ENCODE assay signal across 10 mouse cellular contexts in genomic region chr11:120509940-120510339, GRCm38 (mm10). TPM values are rescaled to one million over a fixed set of nuclear protein-coding genes. Genes with fewer than 3 reads are reported as not detected.
DNase-seq lines count a peak whose midpoint lies in the region; ATAC-seq and TF ChIP-seq lines count a peak whose summit lies in the region.
"Had no signal": no experiment of that assay in that cellular context is flagged by ENCODE, and none has a peak within 500 bp of the region (broad histone marks: within the 10 kb centered on the region; RNA-seq: fewer than 3 reads in every experiment).

No protein-coding gene starts in this region.

- ATAC-seq in kidney, embryonic 16.5 days (ENCODE audit: low FRiP score, low TSS enrichment) = no peak
- no peak for ATAC-seq in embryonic facial prominence, embryonic 12.5 days (ENCODE audit: insufficient number of reproducible peaks, insufficient read depth, low FRiP score, low TSS enrichment)

- no peaks in the 10 kb centered on the region for H3K9me3 ChIP-seq in kidney, embryonic 16.5 days (ENCODE audit: low read length)
- H3K9me3 ChIP-seq in embryonic facial prominence, embryonic 12.5 days = no peaks in the 10 kb centered on the region
- H3K9me3 ChIP-seq: hindbrain, embryonic 15.5 days; neural tube, embryonic 13.5 days had no signal

- peak overlapping the region; percentile 51; the same call in 1 of the 2 replicates for H3K4me2 ChIP-seq in kidney, embryonic 16.5 days (replicated peaks; ENCODE audit: low read depth, low read length)
- H3K4me2 ChIP-seq in embryonic facial prominence, embryonic 12.5 days (replicated peaks) = peak overlapping the region; percentile 46; the same call in 1 of the 2 replicates

- H3K27me3 ChIP-seq in kidney, embryonic 16.5 days (ENCODE audit: insufficient read depth, low read length) = no peaks in the 10 kb centered on the region
- no peaks in the 10 kb centered on the region for H3K27me3 ChIP-seq in embryonic facial prominence, embryonic 12.5 days
- H3K27me3 ChIP-seq in small intestine, adult 2 months (ENCODE audit: control insufficient read depth, insufficient read depth, low read length) = no peaks in the 10 kb centered on the region
- H3K27me3 ChIP-seq: hindbrain, embryonic 15.5 days; neural tube, embryonic 13.5 days had no signal

- no peak overlapping the region for H3K27ac ChIP-seq in kidney, embryonic 16.5 days (ENCODE audit: low read length)
- peak overlapping the region; percentile 63 for H3K27ac ChIP-seq in embryonic facial prominence, embryonic 12.5 days
- peak overlapping the region; percentile 86 for H3K27ac ChIP-seq in small intestine, adult 2 months (ENCODE audit: insufficient read depth, low read depth, low read length)
- H3K27ac ChIP-seq: hindbrain, embryonic 15.5 days; neural tube, embryonic 13.5 days had no signal

- intact Hi-C loops in left cerebral cortex, postnatal 4 days (cut with DNase I) = no loop called here

- H3K36me3 ChIP-seq in kidney, embryonic 16.5 days (ENCODE audit: insufficient read depth, low read length) = no peaks in the 10 kb centered on the region
- H3K36me3 ChIP-seq in embryonic facial prominence, embryonic 12.5 days = no peaks in the 10 kb centered on the region
- no peaks in the 10 kb centered on the region for H3K36me3 ChIP-seq in small intestine, adult 2 months (ENCODE audit: control insufficient read depth, insufficient read depth, low read length)
- H3K36me3 ChIP-seq: hindbrain, embryonic 15.5 days; neural tube, embryonic 13.5 days had no signal

- TF ChIP-seq POLR2A in small intestine, adult 2 months (IDR thresholded peaks at IDR 0.05; ENCODE audit: low read depth, low read length) = no peak

- no peak overlapping the region; the same call in 1 of the 2 replicates for H3K4me3 ChIP-seq in kidney, embryonic 16.5 days (ENCODE audit: low read length)
- H3K4me3 ChIP-seq in embryonic facial prominence, embryonic 12.5 days = no peak overlapping the region
- no peak overlapping the region for H3K4me3 ChIP-seq in small intestine, adult 2 months (ENCODE audit: low read depth, low read length)
- H3K4me3 ChIP-seq: neural tube, embryonic 13.5 days had no signal

- 49% methylated on average over 4 of the region's 4 CpGs for WGBS in kidney, embryonic 16.5 days
- 29% methylated on average over 4 of the region's 4 CpGs for WGBS in embryonic facial prominence, embryonic 12.5 days
- WGBS in large intestine, adult 2 months = 11% methylated on average over 4 of the region's 4 CpGs
- WGBS in small intestine, adult 2 months = 14% methylated on average over 4 of the region's 4 CpGs

- no peak for DNase-seq in kidney, postnatal 14 days
- peak; percentile 85 for DNase-seq in large intestine, adult 2 months (ENCODE audit: low read depth, low spot score)
- DNase-seq in cerebellum, postnatal 14 days = no peak
- no peak for DNase-seq in left cerebral cortex, postnatal 4 days

- no peak for TF ChIP-seq CTCF in small intestine, adult 2 months (IDR thresholded peaks at IDR 0.05; ENCODE audit: extremely low read depth, insufficient read length, insufficient replicate concordance, low read depth, low read length)

- peaks cover 16% of the 10 kb centered on the region; the same call in 1 of the 2 replicates for H3K4me1 ChIP-seq in kidney, embryonic 16.5 days (ENCODE audit: insufficient read depth, low read length)
- peaks cover 6% of the 10 kb centered on the region for H3K4me1 ChIP-seq in embryonic facial prominence, embryonic 12.5 days
- H3K4me1 ChIP-seq in small intestine, adult 2 months (ENCODE audit: control insufficient read depth, insufficient read depth, insufficient read length, low read length) = peaks cover 25% of the 10 kb centered on the region
- H3K4me1 ChIP-seq: hindbrain, embryonic 15.5 days had no signal

- no peak overlapping the region for H3K9ac ChIP-seq in kidney, embryonic 16.5 days (replicated peaks; ENCODE audit: low read length)
- H3K9ac ChIP-seq in embryonic facial prominence, embryonic 12.5 days = no peak overlapping the region
- H3K9ac ChIP-seq: hindbrain, embryonic 15.5 days had no signal

RNA-seq across cellular contexts. Expression of gene Slc25a10, which starts 18.3 kb away (rescaled TPM):
- polyA plus RNA-seq in kidney, embryonic 16.5 days (2015; fragmentation: Nextera tagmentation; extraction: Ambion mirVana) = 120 and 123 TPM in 2 replicates
- polyA plus RNA-seq in embryonic facial prominence, embryonic 12.5 days (2016; fragmentation: Nextera tagmentation; extraction: Ambion mirVana) = 52.6 and 57.4 TPM in 2 replicates
- 287 and 345 TPM in 2 replicates for polyA plus RNA-seq in large intestine, adult 2 months (2012; rRNA removed)
- 298 and 416 TPM in 2 replicates for polyA plus RNA-seq in small intestine, adult 2 months (2012; rRNA removed)
- total RNA-seq in left cerebral cortex, postnatal 4 days (2021) = 10 to 100 TPM; 27.2 to 27.6 TPM

RNA-seq across cellular contexts. Expression of gene Gcgr, which starts 20.6 kb away (rescaled TPM):
- polyA plus RNA-seq in kidney, embryonic 16.5 days (2015; fragmentation: Nextera tagmentation; extraction: Ambion mirVana) = 4.7 and 5.5 TPM in 2 replicates
- polyA plus RNA-seq in embryonic facial prominence, embryonic 12.5 days (2016; fragmentation: Nextera tagmentation; extraction: Ambion mirVana) = 1.7 and 2.1 TPM in 2 replicates
- 0.90 and 1.1 TPM in 2 replicates for polyA plus RNA-seq in large intestine, adult 2 months (2012; rRNA removed)
- polyA plus RNA-seq in small intestine, adult 2 months (2012; rRNA removed) = 1.4 and 2.6 TPM in 2 replicates
- total RNA-seq in left cerebral cortex, postnatal 4 days (2021) = under 1 TPM in 1 of 2 experiments, not detected in 1; 0.18 TPM
- total RNA-seq: left cerebral cortex, postnatal 36 days had no signal

RNA-seq across cellular contexts. Expression of gene Mrpl12, which starts 25.5 kb away (rescaled TPM):
- 176 and 177 TPM in 2 replicates for polyA plus RNA-seq in kidney, embryonic 16.5 days (2015; fragmentation: Nextera tagmentation; extraction: Ambion mirVana)
- polyA plus RNA-seq in embryonic facial prominence, embryonic 12.5 days (2016; fragmentation: Nextera tagmentation; extraction: Ambion mirVana) = 126 and 128 TPM in 2 replicates
- 139 and 148 TPM in 2 replicates for polyA plus RNA-seq in large intestine, adult 2 months (2012; rRNA removed)
- polyA plus RNA-seq in small intestine, adult 2 months (2012; rRNA removed) = 130 and 155 TPM in 2 replicates
- 10 to 100 TPM; 74.4 to 74.5 TPM for total RNA-seq in left cerebral cortex, postnatal 4 days (2021)

RNA-seq across cellular contexts. Expression of gene Mcrip1, which starts 39.6 kb away (rescaled TPM):
- polyA plus RNA-seq in kidney, embryonic 16.5 days (2015; fragmentation: Nextera tagmentation; extraction: Ambion mirVana) = 218 and 232 TPM in 2 replicates
- polyA plus RNA-seq in embryonic facial prominence, embryonic 12.5 days (2016; fragmentation: Nextera tagmentation; extraction: Ambion mirVana) = 234 and 242 TPM in 2 replicates
- polyA plus RNA-seq in large intestine, adult 2 months (2012; rRNA removed) = 36.6 and 46.6 TPM in 2 replicates
- polyA plus RNA-seq in small intestine, adult 2 months (2012; rRNA removed) = 24.0 and 30.3 TPM in 2 replicates
- 100 to 1,000 TPM; 105 to 113 TPM for total RNA-seq in left cerebral cortex, postnatal 4 days (2021)

RNA-seq across cellular contexts. Expression of gene Ppp1r27, which starts 41.0 kb away (rescaled TPM):
- 0.55 and 0.57 TPM in 2 replicates for polyA plus RNA-seq in kidney, embryonic 16.5 days (2015; fragmentation: Nextera tagmentation; extraction: Ambion mirVana)
- 0.36 TPM in 1 of 2 replicates, not detected in the other for polyA plus RNA-seq in embryonic facial prominence, embryonic 12.5 days (2016; fragmentation: Nextera tagmentation; extraction: Ambion mirVana)
- polyA plus RNA-seq in large intestine, adult 2 months (2012; rRNA removed) = 0.22 TPM in 1 of 2 replicates, not detected in the other
- polyA plus RNA-seq in small intestine, adult 2 months (2012; rRNA removed) = 0.51 TPM in 1 of 2 replicates, not detected in the other
- not detected for total RNA-seq in left cerebral cortex, postnatal 4 days (2021)
- total RNA-seq: left cerebral cortex, postnatal 36 days had no signal
- polyA plus RNA-seq: hindbrain, embryonic 15.5 days; neural tube, embryonic 13.5 days had no signal
